Mouse (Mus musculus) forebrain, embryonic 14.5 days (tissue): ENCODE measurements at regions not wholly inside any gene's neighbourhood (a gene's known extent, or its start where the extent isn't known, plus 50 kb on each side); places are given as distances from the start of the nearest gene placed in this dataset.

Experiments
- ATAC-seq: fragments of 200-750 bp; cut with Nextera tagmentation; 2 replicates; pipeline ENCODE4 v1.8.0; 2017; ENCODE audit warnings: mild to moderate bottlenecking, moderate library complexity
- DNase-seq: peaks from one replicate; pipeline ENCODE4 v3.0.0-alpha.2; 2015; ENCODE audit warnings: low spot score
- H3K27ac ChIP-seq: fragments of 300-500 bp; sonication (generic); 2 replicates; pipeline ENCODE4 v1.5.1; 2014; ENCODE audit warnings: low read depth, mild to moderate bottlenecking, control low read depth, low read length, moderate library complexity
- H3K27me3 ChIP-seq: fragments of 300-500 bp; sonication (generic); replicated peaks from 2 replicates; pipeline ENCODE4 v1.6.1; 2014; ENCODE audit warnings: low read length, control low read depth, mixed read lengths; ENCODE audit not compliant: control insufficient read depth, insufficient read depth
- H3K36me3 ChIP-seq: fragments of 300-500 bp; sonication (generic); 2 replicates; pipeline ENCODE4 v1.6.1; 2014; ENCODE audit warnings: low read length, control low read depth; ENCODE audit not compliant: control insufficient read depth, insufficient read depth
- H3K4me1 ChIP-seq: fragments of 300-500 bp; sonication (generic); 2 replicates; pipeline ENCODE4 v1.6.1; 2014; ENCODE audit warnings: antibody characterized with exemption, low read length, control low read depth; ENCODE audit not compliant: control insufficient read depth, insufficient read depth
- H3K4me2 ChIP-seq: fragments of 300-500 bp; sonication (generic); 2 replicates; pipeline ENCODE4 v1.6.1; 2014; ENCODE audit warnings: mild to moderate bottlenecking, control low read depth, low read length
- H3K4me3 ChIP-seq: fragments of 300-500 bp; sonication (generic); 2 replicates; pipeline ENCODE4 v1.5.1; 2014; ENCODE audit warnings: low read depth, low read length, control low read depth
- H3K9ac ChIP-seq: fragments of 300-500 bp; sonication (generic); 2 replicates; pipeline ENCODE4 v1.6.1; 2014; ENCODE audit warnings: mild to moderate bottlenecking, low read length, control low read depth, moderate library complexity
- H3K9me3 ChIP-seq: fragments of 300-500 bp; sonication (generic); replicated peaks from 2 replicates; pipeline ENCODE4 v1.6.1; 2016; ENCODE audit warnings: low read length, control low read depth, mixed read lengths; ENCODE audit not compliant: control insufficient read depth
- WGBS: fragments of 180-500 bp; shearing (Covaris S2); extraction: QIAGEN DNeasy Blood & Tissue Kit; methylation state at CpG from one replicate; pipeline ENCODE4 v1.1.7; 2014; 5-methylcytosine and 5-hydroxymethylcytosine counted together

GRCm38 (mm10) chr12:109947886-109948433 lies 330.9 kb upstream of the Dio3 start:
- Histone ChIP-seq H3K27me3 (no peaks in the 10 kb centered on the region), H3K4me2 (0 out of 2 replicates have a peak overlapping the region, but pooled peaks have one; percentile 9), H3K9ac (no peak overlapping the region), H3K27ac (peak overlapping the region; percentile 88), H3K36me3 (no peaks in the 10 kb centered on the region), H3K4me3 (no peak overlapping the region), H3K9me3 (0 out of 2 replicates have a peak, but pooled peaks cover 5% of the 10 kb centered on the region), H3K4me1 (peaks cover 9% of the 10 kb centered on the region)
- WGBS = 14% methylated on average over 7 of the region's 7 CpGs
- peak; percentile 6 for ATAC-seq
- no peak for DNase-seq

DNA sequence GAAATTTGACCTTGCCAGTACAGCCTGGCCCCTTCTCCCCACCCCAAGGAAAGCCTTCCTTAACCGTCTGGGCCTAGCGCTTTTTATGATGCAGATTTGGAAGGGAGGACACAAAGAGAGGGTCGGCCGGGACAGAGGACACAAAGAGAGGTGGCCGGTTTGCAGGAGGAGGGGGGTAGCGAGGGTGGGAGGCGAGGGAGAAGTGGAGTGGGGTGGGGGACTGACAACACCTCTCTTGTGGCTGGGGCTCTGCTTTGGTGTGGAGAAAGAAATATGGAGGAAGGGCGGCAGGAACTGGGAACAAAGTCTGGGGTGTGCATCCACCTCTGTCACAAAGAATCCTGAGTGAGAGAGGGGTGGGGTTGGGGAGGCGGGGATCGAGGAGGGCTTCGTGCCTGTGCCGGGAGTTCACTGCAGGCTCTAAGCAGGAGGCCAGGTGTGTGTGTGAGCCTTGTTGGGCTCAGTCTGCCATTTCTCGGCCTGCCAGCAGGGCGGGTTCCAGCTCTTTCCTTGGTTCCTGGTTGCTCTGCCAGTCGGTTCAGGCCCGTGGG lies 330.4 kb upstream of the Dio3 start:
- 3% methylated on average over 16 of the region's 16 CpGs for WGBS
- Histone ChIP-seq H3K27ac (peak overlapping the region; percentile 88), H3K4me2 (0 out of 2 replicates have a peak overlapping the region, but pooled peaks have one; percentile 9), H3K4me1 (peaks cover 9% of the 10 kb centered on the region), H3K9ac (peak overlapping the region; percentile 25; the same call in 1 of the 2 replicates), H3K36me3 (no peaks in the 10 kb centered on the region), H3K9me3 (0 out of 2 replicates have a peak, but pooled peaks cover 5% of the 10 kb centered on the region), H3K27me3 (no peaks in the 10 kb centered on the region), H3K4me3 (no peak overlapping the region)
- DNase-seq = peak; percentile 86
- ATAC-seq = peak; percentile 90

GRCm38 (mm10) chr12:109949231-109949965 lies 329.5 kb upstream of the Dio3 start:
- no peaks in the 10 kb centered on the region for H3K9me3 ChIP-seq
- H3K4me1 ChIP-seq = peaks cover 9% of the 10 kb centered on the region
- DNase-seq (peak; percentile 60), ATAC-seq (no peak)
- no peaks in the 10 kb centered on the region for H3K27me3 ChIP-seq
- no peaks in the 10 kb centered on the region for H3K36me3 ChIP-seq
- H3K9ac ChIP-seq = 0 out of 2 replicates have a peak overlapping the region, but pooled peaks have one; percentile 0
- WGBS = 49% methylated on average over 17 of the region's 17 CpGs
- H3K4me2 ChIP-seq = no peak overlapping the region
- H3K4me3 ChIP-seq = no peak overlapping the region
- peak overlapping the region; percentile 88 for H3K27ac ChIP-seq

GRCm38 (mm10) chr12:109950632-109951031 lies 328.2 kb upstream of the Dio3 start:
- no peaks in the 10 kb centered on the region for H3K27me3 ChIP-seq
- H3K4me3 ChIP-seq = no peak overlapping the region
- no peaks in the 10 kb centered on the region for H3K9me3 ChIP-seq
- H3K4me2 ChIP-seq = no peak overlapping the region
- H3K4me1 ChIP-seq = peaks cover 9% of the 10 kb centered on the region
- H3K9ac ChIP-seq = no peak overlapping the region
- no peak for ATAC-seq
- 52% methylated on average over 6 of the region's 6 CpGs for WGBS
- DNase-seq = no peak
- no peak overlapping the region for H3K27ac ChIP-seq
- no peaks in the 10 kb centered on the region for H3K36me3 ChIP-seq

- Histone ChIP-seq H3K9me3 (no peaks in the 10 kb centered on the region), H3K27ac (no peak overlapping the region; the same call in 1 of the 2 replicates), H3K36me3 (no peaks in the 10 kb centered on the region), H3K27me3 (no peaks in the 10 kb centered on the region), H3K4me2 (no peak overlapping the region), H3K4me3 (no peak overlapping the region), H3K9ac (no peak overlapping the region), H3K4me1 (peaks cover 9% of the 10 kb centered on the region)
- no peak for ATAC-seq
- WGBS = 84% methylated on average over 12 of the region's 12 CpGs
- DNase-seq = no peak
These were observed 327.4 kb upstream of the Dio3 start for GRCm38 (mm10) chr12:109951473-109951872.

DNA sequence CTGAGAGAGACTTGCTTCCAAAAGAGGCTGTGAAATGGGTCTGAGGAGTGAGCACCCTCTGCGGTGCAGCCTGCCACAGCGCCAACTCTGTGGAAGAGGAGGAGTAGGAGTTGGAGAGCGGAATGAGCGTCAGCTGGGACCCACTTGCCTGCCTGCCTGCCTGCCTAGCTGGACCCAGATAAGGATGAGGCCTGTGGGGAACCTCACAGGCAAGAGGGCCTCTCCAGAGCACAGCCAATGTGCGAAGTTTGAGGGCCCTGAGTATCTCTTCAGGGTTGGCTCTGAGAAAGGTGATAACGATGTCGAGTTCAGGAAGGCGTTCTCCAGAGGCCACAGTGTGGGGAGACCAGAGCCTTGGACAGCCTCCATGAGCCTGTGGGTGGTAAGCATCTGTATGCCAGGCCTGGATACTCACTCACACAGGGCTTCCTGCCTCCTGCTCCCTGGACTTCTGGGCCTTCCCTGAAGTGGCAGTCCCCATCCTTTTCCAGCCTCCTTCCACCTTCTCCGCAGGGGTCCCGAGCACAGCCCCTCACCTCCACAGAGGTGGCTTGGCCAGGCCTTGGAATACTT lies 326.9 kb upstream of the Dio3 start:
- WGBS = 78% methylated on average over 10 of the region's 10 CpGs

DNA sequence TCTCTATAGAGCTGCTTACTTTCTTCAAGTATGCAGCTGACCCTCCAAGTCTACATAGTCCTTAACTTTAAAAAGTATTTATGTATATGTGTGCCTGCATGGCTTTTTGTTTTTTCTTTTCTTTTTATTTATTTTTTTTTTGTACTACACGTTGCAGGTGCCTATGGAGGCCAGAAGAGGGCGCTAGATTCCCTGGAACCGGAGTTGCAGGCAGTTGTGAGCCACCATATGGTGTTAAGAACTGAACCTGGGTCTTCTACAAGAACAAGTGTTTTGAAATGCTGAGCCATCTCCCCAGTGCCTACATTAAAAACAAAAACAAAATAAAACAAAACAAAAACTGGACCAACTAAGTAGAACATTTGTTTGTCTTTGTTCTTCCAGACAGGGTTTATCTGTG lies 325.9 kb upstream of the Dio3 start:
- H3K9me3 ChIP-seq = no peaks in the 10 kb centered on the region
- no peak overlapping the region for H3K9ac ChIP-seq
- no peaks in the 10 kb centered on the region for H3K27me3 ChIP-seq
- H3K4me2 ChIP-seq = no peak overlapping the region
- no peaks in the 10 kb centered on the region for H3K36me3 ChIP-seq
- H3K4me1 ChIP-seq = peaks cover 9% of the 10 kb centered on the region
- ATAC-seq (no peak), DNase-seq (no peak)
- no peak overlapping the region for H3K4me3 ChIP-seq
- H3K27ac ChIP-seq = no peak overlapping the region
- WGBS = 78% methylated on average over 3 of the region's 3 CpGs

More for the DNA sequence above, 326.9 kb upstream of the Dio3 start:
- no peak overlapping the region for H3K4me2 ChIP-seq
- no peak overlapping the region for H3K4me3 ChIP-seq
- H3K9ac ChIP-seq = no peak overlapping the region
- no peak overlapping the region; the same call in 1 of the 2 replicates for H3K27ac ChIP-seq
- H3K4me1 ChIP-seq = peaks cover 9% of the 10 kb centered on the region
- no peaks in the 10 kb centered on the region for H3K36me3 ChIP-seq
- ATAC-seq (no peak), DNase-seq (no peak)
- no peaks in the 10 kb centered on the region for H3K9me3 ChIP-seq
- H3K27me3 ChIP-seq = no peaks in the 10 kb centered on the region

GRCm38 (mm10) chr12:109957305-109957704 lies 321.6 kb upstream of the Dio3 start:
- Histone ChIP-seq H3K27ac (no peak overlapping the region), H3K36me3 (no peaks in the 10 kb centered on the region), H3K9me3 (no peaks in the 10 kb centered on the region), H3K9ac (no peak overlapping the region), H3K4me3 (no peak overlapping the region), H3K4me2 (no peak overlapping the region), H3K4me1 (no peaks in the 10 kb centered on the region), H3K27me3 (no peaks in the 10 kb centered on the region)
- WGBS = 55% methylated on average over 3 of the region's 3 CpGs
- ATAC-seq (no peak), DNase-seq (no peak)
